Mouse (Mus musculus) embryonic facial prominence, embryonic 10.5 days (tissue): Measurements from ENCODE around the gene Entpd8. TPM values are rescaled to one million over a fixed set of nuclear protein-coding genes. Genes with fewer than 3 reads are reported as not detected.

Source experiments
- DNase-seq: peaks from one replicate; pipeline ENCODE4 v3.0.0-alpha.2; 2017; ENCODE audit warnings: low spot score
- H3K27ac ChIP-seq: fragments of 300-500 bp; sonication (generic); replicated peaks from 2 replicates; pipeline ENCODE4 v1.5.1; 2016; ENCODE audit warnings: mild to moderate bottlenecking
- H3K27me3 ChIP-seq: fragments of 300-500 bp; sonication (generic); replicated peaks from 2 replicates; pipeline ENCODE4 v1.6.1; 2016; ENCODE audit warnings: low read depth, mild to moderate bottlenecking; ENCODE audit not compliant: poor library complexity, severe bottlenecking
- H3K36me3 ChIP-seq: fragments of 300-500 bp; sonication (generic); replicated peaks from 2 replicates; pipeline ENCODE4 v1.6.1; 2016; ENCODE audit warnings: mild to moderate bottlenecking, moderate library complexity
- H3K4me1 ChIP-seq: fragments of 300-500 bp; sonication (generic); 2 replicates; pipeline ENCODE4 v1.6.1; 2016
- H3K4me3 ChIP-seq: fragments of 300-500 bp; sonication (generic); 2 replicates; pipeline ENCODE4 v1.5.1; 2016; ENCODE audit warnings: mild to moderate bottlenecking, moderate library complexity
- H3K9me3 ChIP-seq: fragments of 300-500 bp; sonication (generic); 2 replicates; pipeline ENCODE4 v1.6.1; 2016; ENCODE audit warnings: mild to moderate bottlenecking
- WGBS: fragments of 180-500 bp; shearing (Covaris S2); methylation state at CpG from one replicate; pipeline ENCODE4 v1.1.7; 2016; 5-methylcytosine and 5-hydroxymethylcytosine counted together
- polyA plus RNA-seq: library from polyadenylated mRNA; unstranded; fragments of >200 nt; fragmentation: Nextera tagmentation; extraction: Ambion mirVana; gene quantifications from 2 replicates; pipeline ENCODE4 v1.2.1, GENCODE M21; 2016

The Entpd8 gene
- polyA plus RNA-seq, 1 experiment from 2014 or later, result not detected

DNA sequence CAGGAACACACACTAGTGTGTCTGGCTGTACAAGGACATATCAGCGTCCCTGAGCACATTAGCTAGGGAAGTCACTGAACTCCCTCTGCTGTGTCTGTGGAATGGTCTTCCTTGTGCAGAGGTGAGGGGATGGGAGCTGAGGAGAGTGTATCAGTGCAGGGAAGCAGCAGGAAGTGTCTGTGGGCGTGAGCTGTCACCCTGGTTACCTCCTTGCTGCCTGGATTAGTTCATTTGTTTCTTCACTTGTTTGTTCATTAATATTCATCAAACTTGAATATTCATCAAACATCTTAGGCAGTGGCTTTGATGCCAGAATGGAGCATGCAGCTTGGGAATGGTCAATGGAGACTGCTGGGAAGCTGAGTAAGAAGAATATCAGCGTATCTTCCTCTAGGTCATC lies 19.6 kb downstream of the Entpd8 start:
- Histone ChIP-seq H3K9me3 (no peaks in the 10 kb centered on the region), H3K4me1 (peaks cover 12% of the 10 kb centered on the region), H3K4me3 (no peak overlapping the region), H3K36me3 (no peaks in the 10 kb centered on the region), H3K27ac (no peak overlapping the region), H3K27me3 (peaks cover 14% of the 10 kb centered on the region)
- no peak for DNase-seq
- 73% methylated on average over 3 of the region's 3 CpGs for WGBS

DNA sequence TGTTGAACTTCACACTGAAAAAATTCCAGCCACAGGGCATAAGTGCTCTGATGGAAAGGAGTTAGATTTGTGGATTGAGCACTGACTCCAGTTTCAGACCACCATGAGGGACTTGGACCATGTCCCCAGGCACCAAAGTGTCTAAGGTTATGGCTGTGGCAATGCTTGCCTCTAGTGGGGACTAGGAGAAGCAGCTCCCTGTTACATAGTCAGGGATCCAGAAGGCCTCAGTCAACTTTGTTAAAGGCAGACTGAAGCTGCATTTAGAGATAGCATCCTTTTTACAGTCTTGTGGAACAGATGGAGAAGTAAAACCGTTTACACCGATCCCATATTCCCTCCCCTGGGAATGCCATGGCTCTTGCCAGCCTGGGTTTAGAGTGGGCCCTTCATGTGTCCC lies 24.0 kb downstream of the Entpd8 start:
- Histone ChIP-seq H3K27me3 (no peaks in the 10 kb centered on the region), H3K4me1 (peaks cover 4% of the 10 kb centered on the region; the same call in 1 of the 2 replicates), H3K9me3 (no peaks in the 10 kb centered on the region), H3K4me3 (no peak overlapping the region), H3K36me3 (no peaks in the 10 kb centered on the region), H3K27ac (no peak overlapping the region)
- no peak for DNase-seq
- 90% methylated on average over 2 of the region's 2 CpGs for WGBS

DNA sequence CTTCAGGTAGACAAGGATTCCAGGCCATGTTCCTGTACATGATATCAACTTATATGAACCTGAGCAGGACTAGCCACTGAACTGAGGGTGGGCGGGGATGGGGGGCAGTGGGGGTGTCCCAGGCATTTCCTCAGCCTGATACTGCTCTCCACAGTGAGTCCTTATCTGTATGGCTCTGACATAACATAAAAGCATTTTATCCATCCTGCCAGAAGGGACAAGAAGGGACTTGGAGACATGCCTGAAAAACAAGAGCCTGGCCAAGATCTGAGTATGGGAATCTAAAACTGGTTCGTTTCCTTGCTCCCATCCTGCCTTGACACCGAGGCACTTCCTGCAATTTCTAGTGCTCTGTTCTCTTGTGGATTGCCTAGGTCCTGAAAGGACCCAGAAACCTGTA lies 25.9 kb downstream of the Entpd8 start:
- no peak for DNase-seq
- H3K4me1 ChIP-seq, result peaks cover 6% of the 10 kb centered on the region
- no peak overlapping the region for H3K4me3 ChIP-seq
- H3K36me3 ChIP-seq, result no peaks in the 10 kb centered on the region
- no peaks in the 10 kb centered on the region for H3K27me3 ChIP-seq
- no peaks in the 10 kb centered on the region for H3K9me3 ChIP-seq
- WGBS, result 77% methylated on average over 3 of the region's 3 CpGs
- H3K27ac ChIP-seq, result no peak overlapping the region

DNA sequence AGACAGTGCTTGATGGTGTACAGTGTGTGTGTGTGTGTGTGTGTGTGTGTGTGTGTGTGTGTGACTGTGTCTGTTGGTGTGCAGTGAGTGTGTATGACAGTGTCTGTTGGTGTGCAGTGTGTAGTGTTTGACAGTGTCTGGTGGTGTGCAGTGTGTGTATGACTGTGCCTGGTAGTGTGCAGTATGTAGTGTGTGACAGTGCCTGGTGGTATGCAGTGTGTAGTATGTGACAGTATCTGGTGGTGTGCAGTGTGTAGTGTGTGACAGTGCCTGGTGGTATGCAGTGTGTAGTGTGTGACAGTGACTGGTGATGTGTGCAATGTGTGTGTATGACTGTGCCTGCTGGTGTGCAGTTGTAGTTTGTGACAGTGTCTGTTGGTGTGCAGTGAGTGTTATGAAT lies 29.4 kb downstream of the Entpd8 start:
- DNase-seq, result no peak
- H3K4me1 ChIP-seq, result peaks cover 13% of the 10 kb centered on the region
- no peaks in the 10 kb centered on the region for H3K9me3 ChIP-seq
- no peaks in the 10 kb centered on the region for H3K36me3 ChIP-seq
- H3K27ac ChIP-seq, result no peak overlapping the region
- no peak overlapping the region for H3K4me3 ChIP-seq
- H3K27me3 ChIP-seq, result no peaks in the 10 kb centered on the region

DNA sequence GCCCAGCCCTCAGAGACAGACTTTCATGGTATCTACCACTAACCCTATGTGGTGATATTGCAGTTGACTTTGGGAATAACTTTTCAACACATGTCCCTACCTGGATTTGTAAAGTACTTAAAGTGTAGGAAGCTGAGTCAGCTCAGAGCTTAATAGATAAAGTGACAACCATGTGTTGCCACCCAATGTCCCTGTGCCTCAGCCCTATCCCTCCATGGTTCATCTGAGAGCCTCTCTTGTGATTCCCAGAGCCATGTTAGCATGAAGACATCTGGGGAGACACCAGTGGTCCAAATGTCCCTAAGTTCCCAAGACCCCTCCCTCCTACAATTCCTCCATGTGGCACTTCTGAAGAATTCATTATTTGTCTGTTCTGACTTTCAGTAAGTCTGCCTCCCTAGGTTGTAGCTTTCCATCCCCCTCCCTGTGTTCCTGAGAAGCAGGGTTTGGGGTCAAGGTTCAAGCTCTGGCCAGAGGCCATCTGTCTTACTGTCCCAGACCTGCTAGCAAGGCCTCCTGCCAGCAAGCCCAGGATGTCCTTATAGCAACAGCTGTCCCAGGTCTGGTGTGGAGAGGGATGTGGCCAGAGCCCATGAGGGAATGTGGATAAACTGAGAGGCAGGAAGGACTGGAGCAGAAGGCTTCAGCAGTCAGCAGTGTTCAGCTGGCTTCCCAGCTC lies 30.5 kb downstream of the Entpd8 start:
- no peak for DNase-seq
- H3K27ac ChIP-seq, result peak overlapping the region; percentile 44
- H3K27me3 ChIP-seq, result no peaks in the 10 kb centered on the region
- no peak overlapping the region for H3K4me3 ChIP-seq
- H3K9me3 ChIP-seq, result no peaks in the 10 kb centered on the region
- no peaks in the 10 kb centered on the region for H3K36me3 ChIP-seq
- H3K4me1 ChIP-seq, result peaks cover 16% of the 10 kb centered on the region

DNA sequence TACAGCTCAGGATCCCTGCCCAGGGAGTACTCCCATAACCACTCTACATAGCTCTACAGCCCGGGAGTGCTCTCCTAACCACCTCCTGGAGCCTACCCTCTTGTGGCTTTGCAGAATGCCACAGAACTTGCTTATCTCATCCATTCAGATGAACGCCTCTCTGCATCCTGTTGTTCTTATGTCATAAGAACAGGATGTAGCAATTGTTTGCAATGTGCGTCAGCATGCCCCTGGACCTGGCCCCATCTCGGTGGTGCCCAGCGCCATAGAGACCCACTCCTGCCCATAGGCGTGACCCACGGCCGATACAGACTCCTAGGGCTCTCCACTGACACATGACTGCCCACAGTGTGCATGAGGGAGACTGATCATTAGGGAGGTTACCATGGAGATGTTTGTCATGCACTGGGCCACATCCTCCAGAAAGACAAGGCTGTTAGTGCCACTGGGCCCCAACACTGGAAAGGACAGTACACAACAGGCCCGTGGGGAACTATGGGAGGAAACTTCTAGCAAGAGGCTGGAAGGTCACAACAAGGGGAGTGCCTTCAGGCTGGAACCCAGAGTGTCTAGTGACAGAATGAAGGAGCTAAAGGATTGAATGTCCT lies 31.2 kb downstream of the Entpd8 start:
- Histone ChIP-seq H3K4me1 (peaks cover 19% of the 10 kb centered on the region), H3K36me3 (no peaks in the 10 kb centered on the region), H3K27ac (peak overlapping the region; percentile 44; the same call in 1 of the 2 replicates), H3K4me3 (no peak overlapping the region), H3K27me3 (no peaks in the 10 kb centered on the region), H3K9me3 (no peaks in the 10 kb centered on the region)
- no peak for DNase-seq
- WGBS, result 70% methylated on average over 9 of the region's 9 CpGs

DNA sequence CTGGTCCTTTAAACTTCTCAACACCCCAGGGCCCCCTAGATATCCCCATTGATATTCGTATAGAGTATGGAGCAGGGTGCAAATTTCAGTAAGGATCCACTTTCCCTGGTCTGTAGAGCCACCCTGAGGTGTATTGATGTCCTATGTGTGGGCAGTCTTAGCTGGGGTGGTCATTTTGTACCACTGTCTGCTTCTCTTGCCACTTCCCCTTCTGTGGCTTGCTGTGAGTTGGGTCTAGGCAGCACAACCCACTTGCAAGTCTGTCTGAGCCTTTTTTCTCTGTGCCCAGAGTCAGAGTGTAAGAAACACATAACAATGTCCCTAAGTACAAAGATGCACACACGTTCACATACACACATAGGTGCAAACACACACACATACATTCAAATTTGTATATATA lies 34.2 kb downstream of the Entpd8 start:
- DNase-seq, result no peak
- WGBS, result 79% methylated on average over 2 of the region's 2 CpGs
- Histone ChIP-seq H3K36me3 (no peaks in the 10 kb centered on the region), H3K9me3 (no peaks in the 10 kb centered on the region), H3K4me1 (peaks cover 19% of the 10 kb centered on the region), H3K27me3 (no peaks in the 10 kb centered on the region), H3K27ac (no peak overlapping the region), H3K4me3 (no peak overlapping the region)

DNA sequence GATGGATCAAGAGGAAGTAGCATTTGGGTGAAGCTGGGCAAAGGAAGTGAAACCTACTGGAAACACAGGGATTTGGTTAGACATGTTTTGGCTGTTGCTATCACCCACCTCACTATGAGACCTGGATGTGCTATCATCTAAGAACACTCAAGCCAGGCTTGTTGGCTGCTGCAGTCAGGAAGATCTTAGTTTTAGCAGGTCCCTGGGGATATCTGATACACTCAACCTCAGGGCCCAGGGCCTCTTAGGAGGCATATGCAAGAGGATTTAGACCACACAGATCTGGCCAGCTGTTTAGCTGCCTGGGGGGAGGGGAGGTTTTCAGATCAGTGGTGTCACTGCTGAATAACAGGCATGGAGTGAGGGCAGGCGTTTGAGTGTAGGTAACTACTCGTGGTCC lies 35.3 kb downstream of the Entpd8 start:
- no peak for DNase-seq
- Histone ChIP-seq H3K27ac (no peak overlapping the region), H3K27me3 (no peaks in the 10 kb centered on the region), H3K9me3 (no peaks in the 10 kb centered on the region), H3K4me3 (no peak overlapping the region), H3K4me1 (peaks cover 19% of the 10 kb centered on the region), H3K36me3 (no peaks in the 10 kb centered on the region)
- 57% methylated on average over 2 of the region's 2 CpGs for WGBS

DNA sequence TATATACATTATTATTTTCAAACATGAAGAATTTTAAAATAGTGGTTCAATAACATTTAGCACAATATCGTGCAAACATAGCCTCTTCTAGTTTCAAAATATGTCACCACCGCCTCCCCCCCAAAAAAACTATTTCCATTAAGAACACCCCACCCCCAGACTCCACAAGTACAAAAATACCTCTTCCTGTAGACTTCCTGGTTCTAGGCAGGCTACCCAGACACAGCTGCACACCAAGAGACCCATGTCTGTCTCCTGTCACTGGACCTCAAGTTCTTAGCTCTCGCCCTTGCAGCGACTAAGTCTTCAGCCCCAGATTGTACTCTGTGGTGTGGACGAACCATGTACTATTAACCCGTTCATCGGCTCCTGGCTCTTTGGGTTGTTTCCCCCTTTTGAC lies 40.9 kb downstream of the Entpd8 start:
- Histone ChIP-seq H3K27ac (no peak overlapping the region), H3K4me1 (peaks cover 16% of the 10 kb centered on the region), H3K36me3 (no peaks in the 10 kb centered on the region), H3K4me3 (no peak overlapping the region), H3K27me3 (0 out of 2 replicates have a peak, but pooled peaks cover 8% of the 10 kb centered on the region), H3K9me3 (no peaks in the 10 kb centered on the region)
- WGBS, result 84% methylated on average over 7 of the region's 7 CpGs
- DNase-seq, result no peak

DNA sequence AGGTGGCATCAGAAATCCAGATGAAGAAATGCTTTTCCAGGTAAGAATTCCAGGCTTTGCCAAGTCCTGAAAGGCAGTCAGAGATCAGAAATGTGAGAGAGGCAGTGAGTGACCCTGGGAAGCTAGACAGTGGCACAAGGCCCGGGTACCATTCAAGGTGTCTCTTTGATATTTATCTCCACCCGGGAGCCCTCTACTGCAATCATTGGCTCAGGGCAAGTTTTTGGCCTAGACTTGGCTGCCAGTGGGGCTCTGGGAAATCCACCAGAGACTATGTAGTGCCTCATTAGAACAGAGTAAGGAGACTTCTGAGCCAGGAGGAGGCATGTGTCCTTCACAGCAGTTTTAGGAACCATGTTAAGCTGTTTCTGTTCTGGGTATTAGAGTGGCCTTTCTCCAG lies 42.6 kb downstream of the Entpd8 start:
- no peak for DNase-seq
- H3K27me3 ChIP-seq, result 0 out of 2 replicates have a peak, but pooled peaks cover 8% of the 10 kb centered on the region
- H3K9me3 ChIP-seq, result no peaks in the 10 kb centered on the region
- no peak overlapping the region for H3K4me3 ChIP-seq
- H3K27ac ChIP-seq, result no peak overlapping the region
- peaks cover 33% of the 10 kb centered on the region for H3K4me1 ChIP-seq
- no peaks in the 10 kb centered on the region for H3K36me3 ChIP-seq
- WGBS, result 73% methylated on average over 2 of the region's 2 CpGs

DNA sequence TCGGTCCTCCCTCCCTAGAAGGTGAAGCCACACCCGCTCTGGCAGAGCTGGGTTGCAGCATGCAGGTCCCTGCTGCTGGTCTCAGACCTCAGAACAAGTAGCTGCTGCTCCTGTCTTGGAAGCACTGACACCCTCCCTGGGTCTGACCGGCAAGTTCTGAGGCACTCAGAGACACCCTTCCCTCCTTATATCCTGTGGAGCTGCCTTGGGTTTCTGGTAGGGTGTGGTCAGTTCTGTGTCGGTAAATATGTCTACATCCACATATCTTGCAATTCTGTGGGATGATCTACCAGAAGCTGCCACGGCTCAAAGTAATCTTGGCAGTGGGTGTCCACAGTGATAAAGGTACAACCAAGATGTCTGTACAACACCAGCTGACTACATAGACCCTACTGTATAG lies 43.4 kb downstream of the Entpd8 start:
- no peaks in the 10 kb centered on the region for H3K36me3 ChIP-seq
- peaks cover 41% of the 10 kb centered on the region for H3K4me1 ChIP-seq
- 0 out of 2 replicates have a peak overlapping the region, but pooled peaks have one; percentile 15 for H3K27ac ChIP-seq
- no peak overlapping the region for H3K4me3 ChIP-seq
- WGBS, result 89% methylated on average over 5 of the region's 5 CpGs
- no peaks in the 10 kb centered on the region for H3K9me3 ChIP-seq
- no peak for DNase-seq
- 0 out of 2 replicates have a peak, but pooled peaks cover 8% of the 10 kb centered on the region for H3K27me3 ChIP-seq

DNA sequence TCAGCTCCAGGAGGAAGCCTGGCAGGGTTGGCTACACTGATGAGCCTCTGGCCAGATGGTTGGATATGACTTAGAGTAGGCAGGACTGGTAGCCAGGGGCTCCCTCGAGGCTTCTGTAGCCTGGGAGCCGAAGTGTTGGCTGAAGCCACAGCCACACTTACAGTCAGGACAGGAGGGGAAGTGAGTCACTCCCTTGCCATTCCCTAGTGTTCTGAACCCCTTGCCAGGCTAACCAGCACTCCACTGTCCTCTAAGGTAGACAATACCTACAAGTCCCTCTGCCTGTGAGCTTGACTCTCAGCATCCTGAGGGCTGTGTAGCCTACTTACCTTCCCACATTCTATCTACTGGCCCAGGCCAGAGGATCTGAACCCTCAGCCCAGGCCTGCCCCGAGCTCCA lies 44.3 kb downstream of the Entpd8 start:
- 0 out of 2 replicates have a peak, but pooled peaks cover 8% of the 10 kb centered on the region for H3K27me3 ChIP-seq
- H3K27ac ChIP-seq, result peak overlapping the region; percentile 84
- H3K9me3 ChIP-seq, result no peaks in the 10 kb centered on the region
- H3K4me3 ChIP-seq, result no peak overlapping the region
- H3K4me1 ChIP-seq, result peaks cover 46% of the 10 kb centered on the region
- no peak for DNase-seq
- 67% methylated on average over 3 of the region's 3 CpGs for WGBS
- no peaks in the 10 kb centered on the region for H3K36me3 ChIP-seq

DNA sequence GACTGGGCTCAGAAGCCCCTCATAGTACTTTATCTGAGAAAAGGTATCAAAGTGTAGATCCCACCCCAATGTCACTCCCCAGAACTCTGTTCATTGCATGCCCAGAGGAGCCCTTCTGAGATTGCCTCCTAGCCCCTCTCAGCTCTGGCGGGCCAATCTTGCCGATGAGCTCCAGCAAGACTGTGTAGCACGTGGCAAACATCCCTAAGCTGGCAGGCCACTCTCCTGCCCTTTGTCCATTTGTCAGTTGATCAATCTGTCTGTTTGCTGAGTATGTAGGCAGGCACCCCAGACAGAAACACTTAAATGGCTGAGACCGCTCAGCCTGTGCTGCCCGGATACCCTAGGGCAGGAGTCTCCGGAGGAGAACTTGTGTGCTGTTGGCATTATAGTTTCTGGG lies 45.0 kb downstream of the Entpd8 start:
- 89% methylated on average over 6 of the region's 6 CpGs for WGBS
- Histone ChIP-seq H3K4me1 (peaks cover 46% of the 10 kb centered on the region), H3K36me3 (no peaks in the 10 kb centered on the region), H3K27me3 (0 out of 2 replicates have a peak, but pooled peaks cover 8% of the 10 kb centered on the region), H3K9me3 (no peaks in the 10 kb centered on the region), H3K4me3 (no peak overlapping the region; the same call in 1 of the 2 replicates), H3K27ac (peak overlapping the region; percentile 84)
- no peak for DNase-seq
